Mouse (Mus musculus): ENCODE measurements around the gene Asl. TPM values are rescaled to one million over a fixed set of nuclear protein-coding genes. Genes with fewer than 3 reads are reported as not detected.

Gene Asl
- polyA plus RNA-seq, 1 experiment from 2014 or later = 31.3 TPM

DNA sequence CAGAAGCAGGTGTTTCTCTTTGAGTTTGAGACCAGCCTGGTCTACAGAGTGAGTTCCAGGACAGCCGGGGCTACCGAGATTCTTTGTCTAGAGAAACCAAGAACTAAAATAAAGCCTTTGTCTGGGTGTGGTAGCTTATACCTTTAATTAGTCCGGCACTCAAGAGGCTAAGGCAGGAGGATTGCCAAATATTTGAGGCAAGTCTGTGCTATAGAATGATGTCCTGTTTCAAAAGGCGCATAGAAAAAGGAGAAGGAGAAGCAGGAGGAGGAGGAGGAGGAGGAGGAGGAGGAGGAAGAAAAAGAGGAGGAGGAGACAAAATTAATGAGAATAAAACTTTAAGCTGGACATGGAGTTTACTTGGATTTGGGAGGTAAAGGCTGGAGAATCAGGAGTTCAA is 65.8 kb downstream of the Asl start:
- Histone ChIP-seq H3K4me1 (replicated peaks) (no peaks in the 10 kb centered on the region), H3K4me2 (no peak overlapping the region), H3K9ac (no peak overlapping the region), H3K4me3 (no peak overlapping the region), H3K9me3 (no peaks in the 10 kb centered on the region), H3K27ac (no peak overlapping the region), H3K27me3 (no peaks in the 10 kb centered on the region), H3K36me3 (0 out of 2 replicates have a peak, but pooled peaks cover 12% of the 10 kb centered on the region)
- ATAC-seq (ENCODE audit: low FRiP score) = no peak
- WGBS = 81% methylated on average over 4 of the region's 4 CpGs

Other genes starting within 250 kb of the Asl start
- gene Psph, start 241.8 kb downstream of the Asl start, polyA plus RNA-seq (2015; fragmentation: Nextera tagmentation; extraction: Ambion mirVana) = 34.3 and 38.5 TPM in 2 replicates
- gene Sumf2, start 182.3 kb downstream of the Asl start, polyA plus RNA-seq (2015; fragmentation: Nextera tagmentation; extraction: Ambion mirVana) = 31.7 and 37.8 TPM in 2 replicates
- gene Chchd2, start 141.8 kb downstream of the Asl start, polyA plus RNA-seq (2015; fragmentation: Nextera tagmentation; extraction: Ambion mirVana) = 858 and 885 TPM in 2 replicates
- gene Zbed5, start 133.5 kb downstream of the Asl start, polyA plus RNA-seq (2015; fragmentation: Nextera tagmentation; extraction: Ambion mirVana) = 14.6 and 15.1 TPM in 2 replicates
- 0.30 and 0.40 TPM in 2 replicates for gene Phkg1, start 130.7 kb downstream of the Asl start, polyA plus RNA-seq (2015; fragmentation: Nextera tagmentation; extraction: Ambion mirVana)
- 7.4 and 7.7 TPM in 2 replicates for gene Nupr1l, start 120.7 kb downstream of the Asl start, polyA plus RNA-seq (2015; fragmentation: Nextera tagmentation; extraction: Ambion mirVana)
- gene Vkorc1l1, start 87.3 kb downstream of the Asl start, polyA plus RNA-seq (2015; fragmentation: Nextera tagmentation; extraction: Ambion mirVana) = 31.1 and 32.5 TPM in 2 replicates
- gene Gusb, start 26.2 kb downstream of the Asl start, polyA plus RNA-seq (2015; fragmentation: Nextera tagmentation; extraction: Ambion mirVana) = 28.9 and 31.9 TPM in 2 replicates
- 78.7 and 82.4 TPM in 2 replicates for gene Crcp, start within 50 bp of the Asl start, polyA plus RNA-seq (2015; fragmentation: Nextera tagmentation; extraction: Ambion mirVana)
- gene Tpst1, start 44.1 kb upstream of the Asl start, polyA plus RNA-seq (2015; fragmentation: Nextera tagmentation; extraction: Ambion mirVana) = 52.5 and 52.8 TPM in 2 replicates
- 13.2 and 13.7 TPM in 2 replicates for gene Kctd7, start 115.6 kb upstream of the Asl start, polyA plus RNA-seq (2015; fragmentation: Nextera tagmentation; extraction: Ambion mirVana)
- gene Rabgef1, start 142.6 kb upstream of the Asl start, polyA plus RNA-seq (2015; fragmentation: Nextera tagmentation; extraction: Ambion mirVana) = 40.6 and 40.8 TPM in 2 replicates
- 23.0 and 25.5 TPM in 2 replicates for gene Tmem248, start 187.8 kb upstream of the Asl start, polyA plus RNA-seq (2015; fragmentation: Nextera tagmentation; extraction: Ambion mirVana)
- 62.0 and 69.1 TPM in 2 replicates for gene Sbds, start 226.3 kb upstream of the Asl start, polyA plus RNA-seq (2015; fragmentation: Nextera tagmentation; extraction: Ambion mirVana)
- gene Tyw1, start 226.4 kb upstream of the Asl start, polyA plus RNA-seq (2015; fragmentation: Nextera tagmentation; extraction: Ambion mirVana) = 24.6 and 25.8 TPM in 2 replicates